Mouse (Mus musculus) lung, postnatal 4 days (tissue): ENCODE measurements around the gene Capn8.

Source experiments
- DNase-seq, 2 experiments: peaks; one replicate each; pipeline ENCODE4 v3.0.0; 2021

Gene Capn8

DNA sequence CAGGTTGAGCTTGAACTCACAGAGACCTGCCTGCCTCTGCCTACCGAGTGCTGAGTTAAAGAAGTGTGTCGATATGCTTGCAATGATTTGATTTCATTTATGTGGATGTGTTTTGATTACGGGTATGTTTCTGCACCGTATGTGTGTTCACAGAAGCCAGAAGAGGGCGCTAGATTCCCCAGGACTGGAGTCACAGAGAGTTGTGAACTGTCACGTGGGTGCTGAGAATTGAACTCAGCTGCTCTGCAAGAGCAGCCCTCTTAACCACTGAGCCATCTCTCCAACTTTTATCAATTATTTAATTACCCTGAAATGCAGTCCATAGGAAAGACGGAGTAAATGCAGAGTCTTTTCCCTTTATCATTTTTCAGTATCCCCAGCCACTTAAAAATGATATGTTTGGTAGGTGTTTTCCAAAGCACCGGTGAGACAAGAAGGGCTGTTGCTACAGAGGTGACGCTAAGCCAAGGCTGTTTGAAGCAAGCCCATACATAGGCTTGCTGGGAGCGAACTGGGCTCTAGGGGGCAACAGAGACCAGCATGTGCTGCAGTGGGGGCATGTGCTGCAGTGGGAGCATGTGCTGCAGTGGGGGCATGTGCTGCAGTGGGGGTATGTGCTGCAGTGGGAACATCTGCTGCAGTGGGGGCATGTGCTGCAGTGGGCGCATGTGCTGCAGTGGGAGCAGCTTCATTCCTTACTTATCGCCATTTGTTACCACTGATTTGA lies 11.0 kb upstream of the Capn8 start:
- peak; percentile 57 to 69 for DNase-seq

GRCm38 (mm10) chr1:182558271-182558670 lies 6.5 kb upstream of the Capn8 start:
- DNase-seq = no peak

DNA sequence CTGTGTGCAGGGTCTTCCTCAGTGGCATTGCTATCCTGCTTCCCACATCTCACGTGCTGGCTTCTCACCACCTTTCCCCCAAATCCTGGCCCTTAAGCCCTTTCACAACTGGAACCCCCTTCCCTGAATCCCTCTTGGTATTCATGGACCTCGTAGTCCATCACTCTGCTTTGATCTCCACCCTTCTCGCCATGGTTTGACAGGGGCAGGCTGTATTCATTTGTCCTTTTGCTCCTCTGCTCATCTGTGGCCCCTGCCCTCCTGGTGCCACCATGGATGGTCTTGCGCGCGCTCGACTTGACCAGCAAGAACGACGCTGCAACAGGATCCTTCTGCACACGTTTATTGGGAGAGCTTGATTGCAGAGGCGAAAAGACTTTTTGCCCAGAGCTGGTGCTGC lies 5.3 kb upstream of the Capn8 start:
- no peak for DNase-seq

- DNase-seq = peak; percentile 54 to 68
Measured at GRCm38 (mm10) chr1:182560390-182561098, 4.3 kb upstream of the Capn8 start.

- DNase-seq = peak; percentile 36 to 56
Measured at GRCm38 (mm10) chr1:182561945-182562514, 2.8 kb upstream of the Capn8 start.

DNA sequence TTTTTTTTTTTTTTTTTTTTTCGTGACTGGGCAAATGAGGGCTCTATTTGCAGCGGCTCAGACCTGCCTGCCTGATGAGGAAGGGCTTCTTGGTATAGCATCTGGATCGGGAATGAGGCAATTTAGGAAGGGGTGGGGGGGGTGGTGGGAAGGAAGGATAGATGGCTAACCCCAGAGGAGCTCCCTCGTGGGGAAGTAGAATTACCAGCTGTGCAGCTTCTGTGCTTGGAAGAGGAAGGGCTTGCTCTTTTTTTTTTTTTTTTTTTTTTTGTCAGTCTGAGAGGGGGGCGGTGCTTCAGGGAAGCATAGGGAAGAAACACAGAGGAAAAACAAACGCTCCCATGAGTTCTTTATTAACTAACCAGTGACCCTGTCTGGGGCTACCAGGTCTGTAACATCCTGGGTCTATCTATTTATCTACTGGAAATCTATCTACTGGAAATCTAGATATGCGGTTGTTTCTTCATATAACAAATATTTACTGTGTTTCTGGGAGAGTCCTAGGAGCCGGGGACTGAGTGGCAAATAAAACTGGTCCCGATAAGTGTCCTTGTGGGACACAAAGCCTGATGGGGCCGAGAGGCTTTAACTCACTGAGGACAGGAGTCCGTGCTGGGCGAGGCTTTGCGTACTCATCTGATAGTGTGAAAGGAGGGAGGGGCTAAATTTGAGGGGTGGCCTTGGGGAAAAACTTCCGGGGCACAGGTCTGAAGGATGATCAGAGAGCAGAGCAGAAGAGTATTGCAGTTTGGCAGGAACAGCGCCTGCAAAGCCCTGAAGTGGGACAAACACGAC lies 2.0 kb upstream of the Capn8 start:
- DNase-seq = peak; percentile 18 to 48

- DNase-seq = no peak
Measured at GRCm38 (mm10) chr1:182565351-182565835, 586 bp downstream of the Capn8 start.

DNA sequence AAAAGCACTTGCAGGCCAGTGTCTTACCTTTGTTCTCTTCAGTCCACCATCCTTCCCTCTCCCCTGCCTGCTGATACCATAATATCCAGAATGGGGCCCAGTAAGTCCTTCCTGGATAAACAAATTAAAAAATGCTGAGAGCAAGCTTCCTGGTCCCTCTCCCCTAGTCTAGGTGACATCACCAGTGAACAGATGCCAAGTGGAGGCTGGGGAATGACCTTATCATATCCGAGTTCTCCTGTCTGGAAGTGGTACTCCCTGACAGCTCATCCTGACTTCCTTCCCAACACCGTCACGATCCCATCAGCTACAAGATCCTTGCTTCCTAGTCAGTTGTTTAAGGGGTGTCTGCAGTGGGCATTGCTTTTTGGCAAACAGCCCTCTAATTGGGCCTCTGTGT lies 6.3 kb downstream of the Capn8 start:
- peak in 1 of 2 experiments; percentile 44 for DNase-seq

DNA sequence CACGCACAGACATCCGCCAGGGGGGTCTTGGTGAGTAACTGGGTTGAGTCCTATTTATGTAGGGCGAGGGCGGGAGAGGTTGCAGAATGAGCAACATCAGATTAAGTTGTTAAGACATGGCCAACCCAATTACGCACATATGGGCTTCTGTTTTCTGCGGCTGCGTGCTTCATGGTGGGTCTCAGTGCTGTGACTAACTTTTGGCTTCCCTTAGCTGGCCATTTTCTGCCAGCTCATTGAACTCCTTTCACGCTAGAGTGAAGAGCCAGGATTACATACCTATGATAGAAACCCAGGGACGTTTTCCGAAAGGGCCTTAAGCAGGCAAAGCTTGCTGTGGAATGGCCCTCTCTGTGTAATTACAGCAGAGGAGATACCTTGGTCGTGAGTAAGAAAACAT lies 7.2 kb downstream of the Capn8 start:
- DNase-seq = no peak

GRCm38 (mm10) chr1:182573856-182574665 lies 9.3 kb downstream of the Capn8 start:
- no peak for DNase-seq

- DNase-seq = peak; percentile 31 to 43
Measured at GRCm38 (mm10) chr1:182574666-182575049, 9.9 kb downstream of the Capn8 start.

DNA sequence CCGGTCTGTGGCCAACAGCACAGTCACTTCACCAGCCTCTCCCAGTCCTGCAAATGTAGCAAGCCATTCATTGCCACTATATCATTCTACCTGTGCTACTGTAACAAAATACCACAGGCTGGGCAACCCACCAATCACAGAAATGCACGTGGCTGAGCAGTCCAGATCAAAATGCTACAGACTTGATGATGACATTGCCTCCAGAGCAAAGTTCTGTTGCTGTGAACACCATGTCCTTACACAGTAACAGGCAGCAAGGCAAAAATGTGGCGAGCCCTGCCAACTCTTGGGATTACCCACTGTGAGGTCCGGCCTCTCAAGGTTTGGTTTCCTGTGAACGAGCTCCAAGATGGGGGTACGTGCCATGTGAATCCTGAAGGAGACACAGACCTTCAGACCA lies 19.4 kb downstream of the Capn8 start:
- no peak for DNase-seq

DNA sequence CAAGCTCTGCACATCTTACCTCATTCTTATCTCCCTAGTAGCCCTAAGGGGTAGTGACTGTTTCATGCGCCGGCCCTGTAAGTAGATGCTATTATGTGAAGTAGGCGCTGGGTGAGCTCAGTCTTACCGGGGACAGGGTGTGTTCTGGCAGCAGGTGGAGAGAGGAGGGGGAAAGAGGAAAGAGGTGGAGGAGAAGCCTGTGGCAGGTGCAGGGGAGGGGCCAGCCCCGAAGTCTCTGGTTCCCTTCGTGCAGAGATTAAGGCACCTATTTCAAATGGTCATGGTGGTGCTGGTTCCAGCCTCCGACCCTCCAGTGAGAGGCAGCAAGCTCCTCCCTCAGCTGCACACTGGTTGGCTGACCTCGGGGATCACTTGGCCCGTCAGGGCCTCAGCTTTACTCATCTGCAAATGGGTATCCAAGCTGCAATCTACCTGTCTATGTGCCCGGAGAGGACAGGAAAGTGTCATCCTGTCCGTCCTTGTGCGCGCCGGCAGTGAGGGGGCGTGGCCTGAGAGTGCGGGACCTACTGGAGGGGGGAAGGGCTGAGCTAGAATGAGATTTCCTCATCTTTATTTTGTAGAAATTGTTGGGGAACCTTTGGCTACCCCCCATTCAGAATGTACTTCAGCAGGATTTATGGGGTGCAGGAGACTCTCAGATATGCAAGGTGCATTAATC lies 20.5 kb downstream of the Capn8 start:
- peak in 1 of 2 experiments; percentile 32 for DNase-seq

DNA sequence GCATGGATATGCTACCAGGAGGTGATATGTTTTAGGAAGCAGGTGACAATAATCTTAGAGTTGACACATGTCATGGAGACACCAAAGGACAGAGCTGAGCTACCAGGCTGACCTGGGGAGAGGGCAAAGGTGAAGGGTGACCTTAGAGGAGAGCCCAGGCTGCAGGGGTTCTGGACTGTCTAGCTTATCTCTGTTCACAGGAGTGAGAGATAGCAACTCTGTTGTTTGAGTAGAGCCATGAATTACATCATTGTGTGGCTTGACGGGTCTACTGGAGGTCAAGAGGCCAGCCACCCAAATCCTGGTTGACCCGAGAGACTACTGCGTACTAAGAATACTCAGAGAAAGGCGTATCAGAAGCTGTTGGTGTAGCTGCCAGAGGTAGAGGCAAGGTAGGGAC lies 22.9 kb downstream of the Capn8 start:
- no peak for DNase-seq

DNA sequence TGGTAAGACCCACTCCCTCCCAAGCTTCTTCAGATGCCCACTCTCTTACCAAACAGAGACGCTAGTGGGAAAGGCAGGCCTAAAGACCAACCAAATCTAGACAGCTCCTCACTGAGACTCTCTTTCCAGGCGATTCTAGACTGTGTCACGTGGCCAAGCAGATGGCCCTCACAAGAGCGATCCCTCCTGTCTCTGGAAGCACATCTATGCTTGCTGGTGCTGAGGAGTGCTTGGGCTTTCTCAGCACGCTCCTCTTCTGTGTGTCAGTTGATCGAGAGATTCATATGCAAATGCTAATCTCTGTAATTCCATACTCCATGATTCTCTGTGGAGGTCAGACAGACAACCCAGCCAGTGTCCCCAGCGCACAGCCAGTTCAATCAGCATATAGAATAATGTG lies 26.7 kb downstream of the Capn8 start:
- no peak for DNase-seq

- DNase-seq = no peak
Measured at GRCm38 (mm10) chr1:182592436-182592835, 27.6 kb downstream of the Capn8 start.

DNA sequence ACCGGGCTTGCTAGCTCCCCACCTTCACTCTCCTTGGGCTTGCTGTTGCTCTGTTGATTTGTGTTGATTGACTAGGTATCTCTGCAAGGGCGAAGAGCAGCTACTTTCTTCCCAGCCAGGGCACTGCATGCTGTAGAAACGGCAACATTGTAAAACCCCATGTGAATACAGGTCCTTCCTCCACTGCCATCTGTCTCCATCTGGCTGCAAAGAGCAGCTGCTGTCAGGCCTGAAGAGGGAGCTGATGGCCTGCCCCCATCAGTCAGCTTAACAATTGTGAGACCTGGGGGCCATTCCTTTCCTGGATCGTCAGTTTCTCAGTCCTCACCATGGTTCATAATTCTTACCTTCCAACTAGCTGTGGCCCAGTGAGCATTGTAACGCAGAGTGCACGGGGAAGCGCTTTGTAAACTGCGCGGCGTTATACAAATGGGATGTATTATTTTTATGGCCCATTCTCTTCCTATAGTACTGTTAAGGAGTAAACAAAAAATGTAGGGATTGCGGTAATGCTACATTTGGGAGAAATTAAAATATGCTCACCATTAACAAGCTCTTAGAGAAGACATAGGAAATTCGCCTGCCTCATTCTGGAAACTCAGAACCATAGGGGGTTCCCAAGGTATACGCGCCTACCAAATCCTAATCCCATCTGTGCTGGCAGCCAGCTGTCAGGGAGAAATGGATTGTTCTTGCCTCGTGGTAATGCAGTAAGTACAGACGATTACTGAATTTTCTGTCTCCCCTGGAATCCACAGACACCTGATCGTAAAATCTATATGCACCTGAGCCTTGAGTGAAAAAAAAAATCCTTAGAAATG lies 40.7 kb downstream of the Capn8 start:
- DNase-seq = no peak

GRCm38 (mm10) chr1:182609701-182610335 lies 45.0 kb downstream of the Capn8 start:
- DNase-seq = no peak

- DNase-seq = no peak
Measured at GRCm38 (mm10) chr1:182615465-182615864, 50.7 kb downstream of the Capn8 start.
